Mouse (Mus musculus): ENCODE data around the gene Dstn.

Dstn gene

GRCm38 (mm10) chr2:143953944-143954343, 38.8 kb downstream of the Dstn start:
- no peak for DNase-seq (ENCODE audit: low read depth, low spot score)

- DNase-seq (ENCODE audit: low read depth, low spot score), result no peak
Measured at GRCm38 (mm10) chr2:143955004-143955403, 39.9 kb downstream of the Dstn start.

DNA sequence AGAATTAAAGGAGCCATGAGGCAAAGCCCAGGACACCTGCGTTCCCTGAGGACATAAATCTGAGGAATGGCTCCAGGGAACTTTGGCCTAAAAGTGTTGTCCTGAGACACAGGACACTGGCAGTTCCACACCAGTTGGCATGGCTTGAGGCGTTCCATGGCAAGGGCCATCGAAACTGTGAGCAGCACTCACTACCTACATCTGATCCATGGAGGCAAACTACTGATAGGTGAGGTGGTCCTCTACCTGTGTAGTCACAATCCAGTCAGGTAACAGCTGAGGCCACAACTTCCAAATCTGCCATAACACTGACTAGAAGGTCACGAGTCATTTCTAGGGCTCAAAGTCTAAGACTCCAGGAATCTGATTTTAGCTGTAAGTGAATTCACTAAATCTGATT, 40.6 kb downstream of the Dstn start:
- DNase-seq (ENCODE audit: low read depth, low spot score), result no peak

GRCm38 (mm10) chr2:143962192-143962591, 47.1 kb downstream of the Dstn start:
- DNase-seq (ENCODE audit: low read depth, low spot score), result no peak

- DNase-seq (ENCODE audit: low read depth, low spot score), result no peak
Measured at GRCm38 (mm10) chr2:143963318-143963717, 48.2 kb downstream of the Dstn start.

DNA sequence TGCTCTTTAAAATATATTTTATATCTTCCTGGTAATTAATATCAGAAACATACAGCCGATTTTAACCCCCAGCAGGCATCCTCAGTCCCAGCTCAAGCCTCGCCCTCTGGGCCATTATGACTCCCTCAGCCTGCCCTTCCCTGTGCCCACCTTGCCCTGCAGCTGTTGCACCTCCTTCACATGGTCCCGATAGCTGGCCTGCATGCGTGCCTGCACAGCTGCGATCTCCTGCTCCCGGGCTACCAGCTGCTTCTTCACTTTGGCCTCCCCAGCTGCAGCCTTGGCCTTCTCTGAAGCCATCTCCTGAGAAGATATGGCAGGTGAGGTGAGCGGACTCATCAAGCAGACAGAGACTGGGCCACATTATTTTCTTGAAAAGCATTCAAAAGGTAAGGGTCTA, 54.1 kb downstream of the Dstn start:
- no peak for DNase-seq (ENCODE audit: low read depth, low spot score)

DNA sequence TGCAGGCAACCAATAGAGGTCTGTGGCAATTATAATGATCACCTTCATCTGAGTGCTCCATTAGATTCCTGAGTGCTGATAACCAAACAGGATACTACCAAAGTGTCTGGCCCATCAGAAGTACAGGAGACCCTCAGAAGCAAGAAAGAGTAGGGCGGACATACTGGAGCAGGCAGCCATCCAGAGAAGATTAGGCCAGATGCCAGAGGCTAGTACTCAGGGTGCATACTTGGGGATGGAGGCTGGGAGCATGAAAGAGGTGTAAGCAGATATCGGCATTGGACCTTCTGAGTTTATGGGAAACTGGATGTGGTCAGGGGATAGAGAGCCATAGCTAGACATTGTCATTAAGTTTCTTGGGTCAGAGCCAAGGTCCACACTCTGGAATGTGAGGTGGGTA, 55.7 kb downstream of the Dstn start:
- DNase-seq (ENCODE audit: low read depth, low spot score), result no peak

GRCm38 (mm10) chr2:143971887-143972286, 56.8 kb downstream of the Dstn start:
- DNase-seq (ENCODE audit: low read depth, low spot score), result no peak

GRCm38 (mm10) chr2:143973161-143973560, 58.0 kb downstream of the Dstn start:
- no peak for DNase-seq (ENCODE audit: low read depth, low spot score)

GRCm38 (mm10) chr2:143975146-143975649, 60.1 kb downstream of the Dstn start:
- no peak for DNase-seq (ENCODE audit: low read depth, low spot score)

DNA sequence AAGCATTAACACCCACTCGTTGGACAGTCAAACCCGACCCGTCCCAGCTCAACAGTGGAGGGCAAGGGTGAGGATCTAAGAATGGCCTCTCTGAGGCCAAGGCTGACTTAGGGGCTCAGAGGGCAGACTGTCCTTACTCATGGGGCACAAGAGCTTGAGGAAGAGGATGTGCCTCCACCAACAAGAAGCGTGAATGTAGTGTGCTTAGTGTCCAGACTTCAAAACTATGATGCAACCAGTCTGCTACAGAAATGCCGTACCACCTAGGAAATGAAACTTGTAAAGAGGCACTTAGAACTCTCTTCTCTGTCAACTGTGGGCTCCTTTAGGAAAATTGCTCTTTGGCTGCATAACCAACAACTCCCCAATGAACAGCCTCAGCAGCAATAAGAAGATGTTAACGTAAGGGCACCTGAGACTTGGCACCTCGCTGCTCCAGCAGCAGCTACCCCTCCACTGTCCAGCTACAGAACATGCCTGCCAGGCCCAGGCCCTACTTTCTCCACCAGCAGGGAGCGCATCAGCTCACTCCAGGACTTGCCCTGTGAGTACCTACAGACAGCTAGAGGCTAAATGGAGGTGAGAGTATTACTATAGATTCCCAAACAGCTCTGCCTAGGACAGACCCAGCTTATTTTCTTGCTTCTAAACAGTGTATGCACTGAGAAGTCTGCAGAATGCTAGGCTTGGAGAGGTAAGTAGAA, 63.5 kb downstream of the Dstn start:
- DNase-seq (ENCODE audit: low read depth, low spot score), result no peak

GRCm38 (mm10) chr2:143980781-143981398, 65.8 kb downstream of the Dstn start:
- peak; percentile 50 for DNase-seq (ENCODE audit: low read depth, low spot score)

DNA sequence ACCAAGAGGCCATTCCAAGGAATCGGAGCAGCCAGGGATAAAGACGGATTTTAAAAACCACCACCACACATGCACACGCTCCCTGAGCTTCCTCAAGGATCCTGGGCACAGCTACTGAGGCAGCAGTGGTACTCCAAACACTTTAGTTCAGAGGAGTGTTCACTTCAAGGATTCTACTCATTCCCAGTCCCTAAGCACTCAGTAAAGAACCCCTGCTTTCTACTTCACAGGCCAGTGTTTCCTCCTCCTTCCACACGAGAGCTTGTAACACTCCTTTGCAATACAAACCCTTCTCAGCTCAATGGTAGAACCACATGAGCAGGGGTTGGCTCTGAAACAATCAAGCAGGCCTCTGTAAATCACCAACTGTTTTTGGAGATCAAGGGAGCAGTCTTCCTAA, 67.0 kb downstream of the Dstn start:
- no peak for DNase-seq (ENCODE audit: low read depth, low spot score)

GRCm38 (mm10) chr2:143982901-143983300, 67.8 kb downstream of the Dstn start:
- DNase-seq (ENCODE audit: low read depth, low spot score), result no peak

DNA sequence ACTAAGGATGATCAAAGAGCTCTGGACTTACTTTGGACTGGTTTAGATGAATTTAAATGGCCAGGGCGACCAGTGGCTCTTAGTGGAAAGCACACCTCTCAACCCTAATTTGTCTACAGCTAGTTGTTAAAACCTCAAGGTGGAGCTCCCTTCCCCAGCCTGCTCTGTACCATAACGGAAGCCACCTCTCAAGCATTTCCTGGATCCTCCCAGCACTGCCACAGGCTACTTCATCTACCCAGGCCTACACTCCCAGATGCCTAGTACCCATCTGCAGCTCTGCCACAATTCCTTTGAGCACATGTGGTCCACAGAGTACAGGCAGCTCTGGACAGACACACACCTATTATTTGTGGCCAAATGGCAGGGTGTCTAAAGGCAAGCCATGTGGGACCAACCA, 68.4 kb downstream of the Dstn start:
- peak; percentile 29 for DNase-seq (ENCODE audit: low read depth, low spot score)

DNA sequence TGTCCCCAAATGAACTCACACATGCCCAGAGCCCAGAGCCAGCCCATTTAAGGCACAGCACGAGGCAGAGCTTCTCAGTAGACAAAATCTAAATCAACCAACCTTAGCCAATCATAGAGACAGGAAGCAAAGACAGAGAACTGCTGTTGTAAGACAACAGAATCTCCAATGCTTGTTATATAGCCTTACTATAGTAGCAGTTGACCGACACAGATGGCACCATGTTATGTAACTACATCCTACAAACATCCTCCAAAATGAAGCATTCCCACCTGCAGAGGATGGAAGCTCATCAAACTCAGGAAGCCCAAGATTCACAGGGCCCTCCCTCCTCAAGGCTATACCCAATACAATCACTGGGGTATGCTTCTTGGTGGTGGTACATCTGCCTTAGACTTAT, 72.4 kb downstream of the Dstn start:
- DNase-seq (ENCODE audit: low read depth, low spot score), result no peak

DNA sequence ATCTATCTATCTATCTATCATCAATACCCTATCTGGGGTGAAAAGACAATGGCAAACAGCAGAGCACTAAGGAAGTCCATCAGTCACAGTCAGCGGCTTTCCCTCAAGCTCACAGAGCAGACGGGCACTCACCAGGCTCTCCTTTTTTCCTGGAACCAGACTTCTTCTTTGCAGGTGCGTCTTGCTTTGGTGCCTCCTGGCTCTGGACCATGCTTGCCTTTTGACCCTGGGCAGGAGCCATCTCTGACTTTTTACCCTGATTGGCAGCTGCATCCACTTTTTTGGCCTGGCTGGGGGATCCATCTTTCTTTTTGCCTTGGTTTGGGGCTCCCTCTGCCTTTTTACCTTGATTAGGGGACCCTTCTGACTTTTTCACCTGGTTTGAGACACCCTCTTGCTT, 72.9 kb downstream of the Dstn start:
- no peak for DNase-seq (ENCODE audit: low read depth, low spot score)

GRCm38 (mm10) chr2:143990997-143991396, 75.9 kb downstream of the Dstn start:
- DNase-seq (ENCODE audit: low read depth, low spot score), result no peak

DNA sequence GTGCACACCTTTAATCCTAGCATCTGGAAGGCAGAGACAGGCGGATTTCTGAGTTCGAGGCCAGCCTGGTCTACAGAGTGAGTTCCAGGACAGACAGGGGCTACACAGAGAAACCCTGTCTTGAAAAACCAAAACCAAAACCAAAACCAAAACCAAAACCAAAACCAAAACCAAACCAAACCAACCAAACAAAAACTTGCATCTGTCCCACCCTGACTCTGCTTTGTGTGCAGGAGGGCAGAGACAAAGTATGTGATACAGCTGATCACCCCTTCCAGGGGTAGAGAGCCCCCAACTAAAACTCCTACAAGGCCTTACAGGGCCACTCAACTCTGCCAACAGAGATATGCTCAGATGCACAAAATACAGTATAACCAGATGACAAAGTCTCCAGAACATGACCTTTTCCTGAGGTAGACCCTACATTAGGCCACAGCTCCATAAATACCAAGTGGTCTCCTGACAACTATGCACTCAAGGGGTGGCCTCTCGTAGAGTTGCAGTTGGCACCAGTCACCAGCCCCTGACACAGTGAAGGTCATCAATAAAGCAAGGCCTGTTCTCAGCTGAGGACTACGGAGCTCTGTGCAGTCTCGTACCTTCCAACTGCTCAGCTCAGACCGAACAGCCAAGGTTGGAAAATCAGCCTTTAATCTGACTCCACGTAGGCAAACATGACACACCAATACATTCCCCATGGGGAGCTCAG, 77.0 kb downstream of the Dstn start:
- peak; percentile 17 for DNase-seq (ENCODE audit: low read depth, low spot score)

Data from CD4-positive helper T cell, adult 2 months (primary cell).